Mouse (Mus musculus): ENCODE measurements around the gene Olfr722. TPM values are rescaled to one million over a fixed set of nuclear protein-coding genes. Genes with fewer than 3 reads are reported as not detected.
"Not testable (repeated sequence)": the region's sequence is repeated elsewhere in the genome, so short reads cannot be mapped to it uniquely, and the experiment has no call there.

Olfr722 gene
- not detected for total RNA-seq (2021)
- long read RNA-seq, experiment 1 = 0 reads
- long read RNA-seq, experiment 2 = 0 reads

DNA sequence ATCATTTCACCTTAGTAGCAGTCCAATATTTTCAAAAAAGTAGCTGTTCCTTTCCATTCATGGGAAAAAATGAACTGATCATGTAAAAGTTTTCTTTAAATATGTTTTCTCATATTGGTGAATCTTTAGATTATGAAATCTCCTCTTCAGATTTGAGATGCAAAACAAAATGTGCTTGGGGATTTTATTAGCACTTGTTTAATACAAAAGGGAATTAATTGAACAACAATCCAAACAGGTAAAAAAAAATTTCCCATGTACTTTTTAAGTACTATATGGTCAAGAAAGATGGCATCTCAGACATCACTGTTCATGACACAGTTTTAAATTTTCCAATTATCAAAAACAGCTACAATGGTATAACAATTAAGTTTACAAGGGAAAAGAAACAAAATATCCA is at the start of gene Olfr722:
Olfr722 (minus strand) TSS at position 101 of the 400 bp plus-strand sequence.
- intact Hi-C loops (cut with DNase I) = no loop called here
- DNase-seq = no peak

GRCm38 (mm10) chr14:49931687-49932086 is 29.9 kb upstream of the Olfr722 start, which contains the start of gene Olfr723:
TSS of gene Olfr723 (minus strand) at chr14:49931787.
- intact Hi-C loops (cut with DNase I) = not testable (repeated sequence)

GRCm38 (mm10) chr14:49860387-49860786 is 41.4 kb downstream of the Olfr722 start:
- intact Hi-C loops (cut with DNase I) = no loop called here

More at GRCm38 (mm10) chr14:49931687-49932086, 29.9 kb upstream of the Olfr722 start, which contains the start of gene Olfr723:
- not testable (repeated sequence) for DNase-seq

More at GRCm38 (mm10) chr14:49860387-49860786, 41.4 kb downstream of the Olfr722 start:
- no peak for DNase-seq

Other genes with a start within 250 kb of the Olfr722 start
- under 1 TPM; 0.64 to 0.89 TPM for gene Armh4, start 118.6 kb downstream of the Olfr722 start, total RNA-seq (2021)
- gene Olfr723, start 29.8 kb upstream of the Olfr722 start, total RNA-seq (2021) = not detected
- gene Olfr724, start 61.3 kb upstream of the Olfr722 start, total RNA-seq (2021) = not detected
- not detected for gene Olfr725, start 138.4 kb upstream of the Olfr722 start, total RNA-seq (2021)
- gene Olfr726, start 189.0 kb upstream of the Olfr722 start, total RNA-seq (2021) = not detected
- gene Olfr727, start 221.2 kb upstream of the Olfr722 start, total RNA-seq (2021) = not detected
- gene Olfr728, start 240.7 kb upstream of the Olfr722 start, total RNA-seq (2021) = not detected

Data from gastrocnemius, postnatal 36 days (tissue).